Mouse (Mus musculus) kidney, adult 2 months (tissue): Measurements from ENCODE around the gene Atf3. TPM values are rescaled to one million over a fixed set of nuclear protein-coding genes. Genes with fewer than 3 reads are reported as not detected.

Source experiments
- DNase-seq: peaks from one replicate; pipeline ENCODE4 v3.0.0; 2021
- H3K27ac ChIP-seq: fragments of 200-500 bp; 2 replicates; pipeline ENCODE4 v1.5.1; 2012; ENCODE audit warnings: low read depth, low read length, control low read depth, inconsistent platforms; ENCODE audit not compliant: insufficient read depth
- H3K27me3 ChIP-seq: fragments of 200-500 bp; replicated peaks from 2 replicates; pipeline ENCODE4 v1.6.1; 2012; ENCODE audit warnings: mild to moderate bottlenecking, moderate library complexity, low read length, inconsistent platforms; ENCODE audit not compliant: control insufficient read depth, insufficient read depth
- H3K36me3 ChIP-seq: fragments of 200-500 bp; 2 replicates; pipeline ENCODE4 v1.6.1; 2012; ENCODE audit warnings: mild to moderate bottlenecking, moderate library complexity, low read length, inconsistent platforms; ENCODE audit not compliant: control insufficient read depth, insufficient read depth
- H3K4me1 ChIP-seq: fragments of 200-500 bp; 2 replicates; pipeline ENCODE4 v1.6.1; 2011; ENCODE audit warnings: low read length; ENCODE audit not compliant: control insufficient read depth, insufficient read depth
- H3K4me3 ChIP-seq: fragments of 200-500 bp; 2 replicates; pipeline ENCODE4 v1.5.1; 2011; ENCODE audit warnings: mild to moderate bottlenecking, low read depth, low read length, control low read depth; ENCODE audit not compliant: insufficient read depth
- CTCF ChIP-seq: fragments of 200-500 bp; conservative IDR thresholded peaks from 2 replicates; pipeline ENCODE4 v1.5.1; 2011; ENCODE audit warnings: low read depth, mild to moderate bottlenecking, control low read depth, low read length, moderate library complexity, mixed read lengths; ENCODE audit not compliant: insufficient read depth, insufficient read length
- POLR2A ChIP-seq: fragments of 200-500 bp; IDR thresholded peaks from one replicate; pipeline ENCODE4 v1.6.1; 2011; ENCODE audit warnings: low read depth, low read length, control low read depth
- WGBS: fragments of 180-500 bp; shearing (Covaris S2); methylation state at CpG from one replicate; pipeline ENCODE4 v1.1.7; 2018; 5-methylcytosine and 5-hydroxymethylcytosine counted together
- polyA plus RNA-seq: library from polyadenylated mRNA; depleted of rRNA; stranded (reverse); fragments of >200 nt; gene quantifications from 2 replicates; pipeline ENCODE4 v1.2.3, GENCODE M21; 2012

The Atf3 gene
- polyA plus RNA-seq, 1 experiment, result 1.5 TPM

GRCm38 (mm10) chr1:191203496-191203895 is 14.3 kb downstream of the Atf3 start:
- no peaks in the 10 kb centered on the region for H3K36me3 ChIP-seq
- 36% methylated on average over 2 of the region's 2 CpGs for WGBS
- H3K4me1 ChIP-seq, result no peaks in the 10 kb centered on the region
- H3K4me3 ChIP-seq, result no peak overlapping the region
- TF ChIP-seq POLR2A (no peak), CTCF (no peak)
- no peak overlapping the region for H3K27ac ChIP-seq
- peak; percentile 57 for DNase-seq
- H3K27me3 ChIP-seq, result no peaks in the 10 kb centered on the region

GRCm38 (mm10) chr1:191202208-191202952 is 15.5 kb downstream of the Atf3 start:
- Histone ChIP-seq H3K27ac (no peak overlapping the region), H3K36me3 (no peaks in the 10 kb centered on the region), H3K4me3 (no peak overlapping the region), H3K4me1 (no peaks in the 10 kb centered on the region), H3K27me3 (no peaks in the 10 kb centered on the region)
- no peak for TF ChIP-seq POLR2A
- TF ChIP-seq CTCF, result 0 out of 2 replicates have a peak, but pooled peaks have one; percentile 19
- DNase-seq, result no peak
- 85% methylated on average over 11 of the region's 11 CpGs for whole genome bisulfite sequencing

- H3K4me1 ChIP-seq, result no peaks in the 10 kb centered on the region
- H3K27me3 ChIP-seq, result no peaks in the 10 kb centered on the region
- WGBS, result 88% methylated on average over 9 of the region's 9 CpGs
- H3K4me3 ChIP-seq, result no peak overlapping the region
- H3K27ac ChIP-seq, result no peak overlapping the region
- peak; percentile 36 for DNase-seq
- TF ChIP-seq CTCF, result no peak
- no peak for TF ChIP-seq POLR2A
- no peaks in the 10 kb centered on the region for H3K36me3 ChIP-seq
Observed at GRCm38 (mm10) chr1:191200816-191201602, 16.8 kb downstream of the Atf3 start.

- no peak for TF ChIP-seq POLR2A
- TF ChIP-seq CTCF, result no peak
- no peak overlapping the region for H3K4me3 ChIP-seq
- no peaks in the 10 kb centered on the region for H3K27me3 ChIP-seq
- WGBS, result 73% methylated on average over 7 of the region's 7 CpGs
- no peaks in the 10 kb centered on the region for H3K36me3 ChIP-seq
- no peaks in the 10 kb centered on the region for H3K4me1 ChIP-seq
- H3K27ac ChIP-seq, result no peak overlapping the region
- DNase-seq, result peak; percentile 16
Observed at GRCm38 (mm10) chr1:191197916-191198315, 19.9 kb downstream of the Atf3 start.

GRCm38 (mm10) chr1:191196016-191196415 is 21.8 kb downstream of the Atf3 start:
- peak; percentile 72 for DNase-seq
- Histone ChIP-seq H3K27me3 (no peaks in the 10 kb centered on the region), H3K36me3 (no peaks in the 10 kb centered on the region), H3K4me3 (no peak overlapping the region), H3K4me1 (no peaks in the 10 kb centered on the region), H3K27ac (no peak overlapping the region)
- no peak for TF ChIP-seq CTCF
- 64% methylated on average over 6 of the region's 6 CpGs for WGBS

GRCm38 (mm10) chr1:191193657-191194424 is 24.0 kb downstream of the Atf3 start:
- 6% methylated on average over 14 of the region's 14 CpGs for WGBS
- no peak overlapping the region for H3K27ac ChIP-seq
- no peak overlapping the region for H3K4me3 ChIP-seq
- TF ChIP-seq POLR2A (no peak), CTCF (peak; percentile 56)
- H3K36me3 ChIP-seq, result no peaks in the 10 kb centered on the region
- peak; percentile 61 for DNase-seq
- no peaks in the 10 kb centered on the region for H3K4me1 ChIP-seq
- H3K27me3 ChIP-seq, result no peaks in the 10 kb centered on the region
